Mouse (Mus musculus) liver, adult 2 months (tissue): ENCODE measurements around the gene Gm15319. TPM values are rescaled to one million over a fixed set of nuclear protein-coding genes. Genes with fewer than 3 reads are reported as not detected.
"Not testable (repeated sequence)": the region's sequence is repeated elsewhere in the genome, so short reads cannot be mapped to it uniquely, and the experiment has no call there.

Experiments used
- DNase-seq: peaks from one replicate; pipeline ENCODE4 v3.0.0-alpha.2; 2011; ENCODE audit warnings: low read depth, low spot score; ENCODE audit errors: extremely low read depth
- H3K27ac ChIP-seq: fragments of 200-500 bp; replicated peaks from 2 replicates; pipeline ENCODE4 v1.5.1; 2012; ENCODE audit warnings: low read depth, mild to moderate bottlenecking, control low read depth, inconsistent platforms, low read length; ENCODE audit not compliant: insufficient read depth
- H3K27me3 ChIP-seq: fragments of 200-500 bp; 2 replicates; pipeline ENCODE4 v1.6.1; 2012; ENCODE audit warnings: mild to moderate bottlenecking, moderate library complexity, low read length, inconsistent platforms; ENCODE audit not compliant: control insufficient read depth, insufficient read depth
- H3K36me3 ChIP-seq: fragments of 200-500 bp; 2 replicates; pipeline ENCODE4 v1.6.1; 2012; ENCODE audit warnings: low read length, inconsistent platforms; ENCODE audit not compliant: control insufficient read depth, insufficient read depth
- H3K4me1 ChIP-seq: fragments of 200-500 bp; 2 replicates; pipeline ENCODE4 v1.6.1; 2011; ENCODE audit warnings: low read length; ENCODE audit not compliant: control insufficient read depth, insufficient read depth
- H3K4me3 ChIP-seq: fragments of 200-500 bp; 2 replicates; pipeline ENCODE4 v1.5.1; 2011; ENCODE audit warnings: low read depth, mild to moderate bottlenecking, control low read depth, low read length, moderate library complexity; ENCODE audit not compliant: insufficient read depth
- H3K79me2 ChIP-seq: fragments of 200-500 bp; 2 replicates; pipeline ENCODE4 v1.6.1; 2012; ENCODE audit warnings: inconsistent platforms, mild to moderate bottlenecking, low read length, moderate library complexity; ENCODE audit not compliant: control insufficient read depth, insufficient read depth
- H3K9ac ChIP-seq: fragments of 200-500 bp; 2 replicates; pipeline ENCODE4 v1.6.1; 2012; ENCODE audit warnings: low read depth, mild to moderate bottlenecking, control low read depth, inconsistent platforms, low read length
- WGBS: fragments of 180-500 bp; shearing (Covaris S2); methylation state at CpG from one replicate; pipeline ENCODE4 v1.1.7; 2018; 5-methylcytosine and 5-hydroxymethylcytosine counted together
- polyA plus RNA-seq: library from polyadenylated mRNA; depleted of rRNA; stranded (reverse); fragments of >200 nt; gene quantifications from 2 replicates; pipeline ENCODE4 v1.2.3, GENCODE M21; 2012
- total RNA-seq: library from RNA; depleted of rRNA; stranded (reverse); fragments of >200 nt; gene quantifications from 2 replicates; pipeline ENCODE4 v1.2.3, GENCODE M21; 2014

Gm15319 gene
- total and polyA plus RNA-seq, 2 experiments, result 0.09 TPM; not detected in 1

DNA sequence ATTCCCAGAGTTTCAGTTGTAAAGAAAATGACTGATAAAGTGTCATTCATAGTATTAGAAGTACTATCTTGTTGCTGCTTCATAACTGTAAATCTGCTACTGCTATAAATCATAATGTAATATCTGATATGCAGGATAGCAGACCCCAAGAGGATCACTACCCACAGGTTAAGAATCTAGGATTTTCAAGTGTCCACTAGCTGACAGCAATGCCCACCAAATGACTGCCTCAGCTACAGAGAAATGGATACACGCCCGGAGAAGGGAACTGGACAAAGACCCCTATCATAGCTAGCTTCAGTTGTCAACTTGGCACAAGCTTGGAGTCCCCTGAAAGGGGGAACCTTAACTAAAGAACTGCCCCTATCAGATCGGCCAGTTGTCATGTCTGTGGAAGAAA is 18.6 kb upstream of the Gm15319 start:
- H3K9ac ChIP-seq, H3K27me3 ChIP-seq, H3K36me3 ChIP-seq, DNase-seq, H3K79me2 ChIP-seq, H3K4me3 ChIP-seq, H3K27ac ChIP-seq, H3K4me1 ChIP-seq: not testable (repeated sequence)
- 89% methylated on average over 2 of the region's 3 CpGs for WGBS

- not testable (repeated sequence) for DNase-seq, H3K4me3 ChIP-seq, H3K27ac ChIP-seq, H3K36me3 ChIP-seq, H3K4me1 ChIP-seq, H3K27me3 ChIP-seq, H3K9ac ChIP-seq, H3K79me2 ChIP-seq
- WGBS, result 80% methylated on average over 1 of the region's 5 CpGs
These were observed 18.2 kb upstream of the Gm15319 start for GRCm38 (mm10) chr8:20381239-20381620.

DNA sequence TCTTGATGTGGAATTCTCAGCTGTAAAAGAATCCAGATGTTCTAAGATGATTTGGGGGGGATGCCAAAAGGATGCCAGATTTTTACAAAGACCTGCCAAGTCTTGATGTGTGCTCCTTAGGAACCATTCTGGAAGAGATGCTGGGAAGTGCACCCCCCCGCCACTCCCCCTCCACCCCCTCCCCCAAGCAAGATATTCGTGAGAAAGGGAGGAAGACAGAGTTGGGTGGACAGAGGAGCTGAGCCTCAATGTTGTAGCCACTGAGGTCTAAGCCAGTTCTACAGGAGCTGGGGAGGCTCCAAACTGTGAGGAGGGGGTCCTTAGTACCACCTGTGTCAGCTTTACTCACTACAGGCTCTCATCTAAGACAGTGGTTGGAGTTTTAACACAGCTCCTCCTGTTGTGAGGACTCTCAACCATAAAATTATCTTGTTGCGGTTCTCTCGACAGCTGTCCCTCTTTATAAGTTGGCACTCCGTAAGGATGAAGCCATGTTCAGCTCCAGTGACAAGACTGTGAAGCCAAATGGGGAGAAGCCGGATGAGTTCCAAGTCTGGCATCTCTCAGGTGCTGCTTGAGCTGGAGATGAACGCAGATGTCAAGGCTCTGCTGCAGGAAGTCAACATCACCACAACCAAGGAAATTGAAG is 17.7 kb upstream of the Gm15319 start:
- not testable (repeated sequence) for H3K27me3 ChIP-seq, H3K79me2 ChIP-seq, H3K9ac ChIP-seq, DNase-seq, H3K4me3 ChIP-seq, H3K36me3 ChIP-seq, H3K27ac ChIP-seq, H3K4me1 ChIP-seq
- 87% methylated on average over 7 of the region's 7 CpGs for WGBS

DNA sequence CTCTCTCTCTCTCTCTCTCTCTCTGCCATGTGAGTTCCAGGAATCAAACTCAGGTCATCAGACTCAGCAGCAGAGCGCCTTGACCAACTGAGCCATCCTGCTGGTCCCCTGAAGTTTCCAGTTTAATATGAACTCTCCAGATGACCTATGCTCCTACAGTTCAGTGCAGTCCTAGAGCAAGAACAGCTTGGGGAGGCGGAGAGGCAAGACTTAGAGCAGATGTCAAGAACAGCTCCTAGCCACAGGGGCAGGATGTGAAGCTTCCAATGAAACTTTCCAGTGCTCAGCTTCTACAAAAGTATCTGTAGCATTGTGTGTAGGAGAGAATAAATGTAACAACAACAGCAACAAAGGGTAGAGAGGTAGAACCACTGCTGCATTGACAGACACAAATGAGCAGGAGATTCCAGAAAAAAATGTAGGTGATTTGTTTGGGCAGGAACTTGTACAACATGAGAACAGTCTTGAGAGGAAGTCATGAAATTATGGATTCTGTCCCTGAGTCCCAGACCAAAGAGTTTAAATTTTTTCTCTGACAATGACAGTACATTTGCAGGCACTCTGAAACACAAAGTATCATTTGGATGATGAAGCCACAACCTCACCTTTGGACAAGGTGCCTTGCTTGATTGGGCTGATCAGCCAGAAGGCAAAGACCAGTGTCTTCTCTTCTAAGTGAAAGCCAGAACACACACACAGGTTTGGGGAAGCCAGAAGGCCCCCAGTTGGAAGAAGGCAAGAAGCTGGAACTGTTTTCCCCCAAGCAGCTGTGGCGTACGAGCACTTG is 16.8 kb upstream of the Gm15319 start:
- not testable (repeated sequence) for H3K27me3 ChIP-seq, DNase-seq, H3K4me3 ChIP-seq, H3K36me3 ChIP-seq, H3K4me1 ChIP-seq, H3K27ac ChIP-seq, H3K9ac ChIP-seq, H3K79me2 ChIP-seq
- no CpG with 5 or more reads among the region's 4 CpGs for WGBS

GRCm38 (mm10) chr8:20378786-20379649 is 16.0 kb upstream of the Gm15319 start:
- not testable (repeated sequence) for H3K36me3 ChIP-seq, H3K27me3 ChIP-seq, H3K4me1 ChIP-seq, H3K4me3 ChIP-seq, H3K9ac ChIP-seq, H3K79me2 ChIP-seq, DNase-seq, H3K27ac ChIP-seq
- WGBS, result 89% methylated on average over 4 of the region's 8 CpGs

DNA sequence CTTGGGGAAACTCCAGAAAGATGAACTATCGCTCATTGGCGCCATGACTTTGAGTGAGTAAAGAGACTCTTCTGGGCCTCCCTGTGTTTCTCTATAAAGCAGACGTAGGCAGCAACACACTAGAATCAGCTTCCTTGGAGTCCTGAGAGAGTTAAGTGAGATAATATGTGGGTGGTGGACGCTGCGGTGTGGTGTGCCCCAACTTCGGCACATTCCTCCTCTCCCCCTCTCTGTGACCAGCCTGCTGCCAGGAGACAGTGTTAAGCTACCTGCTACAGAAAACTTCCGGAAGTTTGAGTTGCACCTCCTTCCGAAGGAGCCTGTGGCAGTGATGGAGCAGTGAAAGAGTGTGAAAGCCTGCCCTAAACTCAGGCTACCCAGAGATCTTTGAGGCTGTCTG is 15.3 kb upstream of the Gm15319 start:
- H3K4me1 ChIP-seq, H3K79me2 ChIP-seq, H3K9ac ChIP-seq, H3K27me3 ChIP-seq, H3K27ac ChIP-seq, H3K4me3 ChIP-seq, DNase-seq, H3K36me3 ChIP-seq: not testable (repeated sequence)
- 82% methylated on average over 6 of the region's 8 CpGs for WGBS

DNA sequence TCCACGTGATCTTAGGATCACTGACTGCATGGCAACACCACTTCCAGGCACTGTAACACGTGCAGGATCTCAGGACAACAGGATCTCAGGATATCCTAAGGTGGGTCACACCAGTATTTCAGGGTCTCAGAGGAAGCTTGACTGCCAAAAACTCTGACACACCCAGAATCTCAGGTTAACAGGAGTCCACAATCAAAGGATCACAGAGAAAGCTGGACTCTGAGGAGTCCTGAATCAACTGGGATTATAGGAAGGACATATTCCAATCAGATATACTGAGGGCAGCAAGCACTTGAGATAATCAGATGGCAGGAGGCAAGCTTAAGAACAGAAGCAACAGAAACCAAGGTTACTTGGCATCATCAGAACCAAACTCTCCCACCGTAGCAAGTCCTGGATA is 12.7 kb upstream of the Gm15319 start:
- WGBS, result no CpG with 5 or more reads among the region's 3 CpGs
- not testable (repeated sequence) for H3K27me3 ChIP-seq, H3K4me1 ChIP-seq, H3K36me3 ChIP-seq, H3K9ac ChIP-seq, DNase-seq, H3K4me3 ChIP-seq, H3K79me2 ChIP-seq, H3K27ac ChIP-seq

- not testable (repeated sequence) for DNase-seq, H3K36me3 ChIP-seq, H3K4me1 ChIP-seq, H3K27me3 ChIP-seq, H3K4me3 ChIP-seq, H3K27ac ChIP-seq, H3K79me2 ChIP-seq, H3K9ac ChIP-seq
- WGBS, result 79% methylated on average over 5 of the region's 5 CpGs
These were observed 6.6 kb downstream of the Gm15319 start for GRCm38 (mm10) chr8:20356386-20356785.

- not testable (repeated sequence) for H3K4me1 ChIP-seq, H3K4me3 ChIP-seq, H3K36me3 ChIP-seq, H3K79me2 ChIP-seq, H3K27me3 ChIP-seq, DNase-seq, H3K9ac ChIP-seq, H3K27ac ChIP-seq
- 95% methylated on average over 2 of the region's 3 CpGs for WGBS
These were observed 9.4 kb downstream of the Gm15319 start for GRCm38 (mm10) chr8:20353579-20353978.
